Mouse (Mus musculus): ENCODE data around the gene Auts2. TPM values are rescaled to one million over a fixed set of nuclear protein-coding genes. Genes with fewer than 3 reads are reported as not detected.

The Auts2 gene
- polyA plus RNA-seq, 1 experiment from 2014 or later = 1.0 TPM

DNA sequence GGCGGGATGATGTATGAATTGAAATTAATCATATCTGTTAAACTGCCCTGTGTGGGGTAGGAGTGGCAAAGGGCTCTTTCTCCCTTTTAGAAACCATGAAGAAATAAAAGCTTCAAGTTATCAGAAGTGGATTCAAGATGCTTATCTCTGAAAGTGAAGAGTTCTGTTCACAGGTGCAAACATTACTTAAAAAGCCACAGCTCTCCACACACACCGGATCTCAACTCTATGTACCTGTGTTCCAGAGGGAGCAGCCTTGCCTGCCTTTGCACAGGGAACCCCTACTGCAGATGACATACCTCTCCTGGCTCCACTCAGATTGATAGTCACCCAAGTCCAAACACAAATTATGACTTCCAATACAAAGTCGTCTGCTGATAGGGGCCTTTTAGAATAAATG is 208.3 kb downstream of the Auts2 start:
- H3K4me3 ChIP-seq (ENCODE audit: low read depth, low read length) = no peak overlapping the region
- no peak overlapping the region for H3K4me2 ChIP-seq (ENCODE audit: low read depth, low read length)
- WGBS (ENCODE audit: insufficient replicate concordance) = 72% methylated on average over 3 of the region's 3 CpGs
- DNase-seq (no peak), ATAC-seq (no peak)
- TF ChIP-seq EP300 (IDR thresholded peaks at IDR 0.05; ENCODE audit: low read depth) (no peak), CTCF (IDR thresholded peaks at IDR 0.05; ENCODE audit: low read depth) (no peak)
- no peaks in the 10 kb centered on the region for H3K36me3 ChIP-seq (replicated peaks; ENCODE audit: insufficient read depth, low read length)
- no peaks in the 10 kb centered on the region for H3K27me3 ChIP-seq (ENCODE audit: insufficient read depth, low read length)
- no peaks in the 10 kb centered on the region for H3K9me3 ChIP-seq (ENCODE audit: low read length)
- no peak overlapping the region for H3K27ac ChIP-seq (ENCODE audit: low read depth)
- H3K4me1 ChIP-seq (ENCODE audit: insufficient read depth) = no peaks in the 10 kb centered on the region; the same call in 1 of the 2 replicates
- H3K9ac ChIP-seq (replicated peaks) = no peak overlapping the region

DNA sequence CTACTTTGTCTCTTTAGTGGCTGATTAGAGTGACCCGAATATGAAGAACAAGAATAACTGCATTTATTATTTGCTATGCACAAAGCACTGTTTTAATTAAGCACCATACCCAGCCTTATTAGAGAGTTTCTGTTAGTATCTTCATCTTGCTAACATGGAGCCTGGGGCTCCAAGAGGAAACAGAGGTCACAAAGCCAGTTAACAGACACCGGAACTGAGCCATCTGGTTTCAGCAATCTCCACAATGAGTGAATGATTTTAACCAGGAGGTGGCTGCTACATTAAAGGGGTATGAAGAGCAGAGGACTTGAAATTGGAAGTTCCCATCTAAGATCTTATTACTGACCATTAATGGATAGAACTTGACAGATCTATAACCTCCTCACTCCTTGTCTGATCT is 209.4 kb downstream of the Auts2 start:
- H3K9ac ChIP-seq (replicated peaks) = no peak overlapping the region
- TF ChIP-seq EP300 (IDR thresholded peaks at IDR 0.05; ENCODE audit: low read depth) (no peak), CTCF (IDR thresholded peaks at IDR 0.05; ENCODE audit: low read depth) (no peak)
- ATAC-seq (no peak), DNase-seq (no peak)
- H3K27me3 ChIP-seq (ENCODE audit: insufficient read depth, low read length) = no peaks in the 10 kb centered on the region
- H3K4me1 ChIP-seq (ENCODE audit: insufficient read depth) = peaks cover 3% of the 10 kb centered on the region; the same call in 1 of the 2 replicates
- H3K27ac ChIP-seq (ENCODE audit: low read depth) = no peak overlapping the region
- H3K4me2 ChIP-seq (ENCODE audit: low read depth, low read length) = no peak overlapping the region
- H3K36me3 ChIP-seq (replicated peaks; ENCODE audit: insufficient read depth, low read length) = no peaks in the 10 kb centered on the region
- WGBS (ENCODE audit: insufficient replicate concordance) = 76% methylated on average over 2 of the region's 2 CpGs
- H3K9me3 ChIP-seq (ENCODE audit: low read length) = no peaks in the 10 kb centered on the region
- H3K4me3 ChIP-seq (ENCODE audit: low read depth, low read length) = no peak overlapping the region

DNA sequence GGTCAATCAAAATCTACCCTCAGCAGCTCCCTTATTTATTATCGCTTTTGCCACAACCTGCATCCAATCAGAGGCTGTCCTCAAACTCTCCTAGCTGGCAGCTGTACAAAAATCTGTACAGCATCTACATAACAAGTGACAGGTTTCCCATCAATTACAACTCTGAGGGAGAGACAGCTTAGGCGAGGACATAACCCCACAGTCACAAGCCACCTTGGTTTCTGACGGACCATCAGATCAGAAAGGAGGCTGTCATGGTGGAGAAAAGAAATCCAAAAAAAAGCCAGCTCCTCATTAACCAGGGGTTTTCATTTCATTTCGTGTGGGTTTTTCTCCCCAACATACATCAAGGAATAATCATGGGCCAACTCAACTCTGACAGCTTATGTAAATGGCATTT is 210.6 kb downstream of the Auts2 start:
- no peak for DNase-seq
- Histone ChIP-seq H3K27ac (ENCODE audit: low read depth) (no peak overlapping the region), H3K4me3 (ENCODE audit: low read depth, low read length) (no peak overlapping the region), H3K36me3 (replicated peaks; ENCODE audit: insufficient read depth, low read length) (no peaks in the 10 kb centered on the region), H3K4me1 (ENCODE audit: insufficient read depth) (peaks cover 3% of the 10 kb centered on the region; the same call in 1 of the 2 replicates), H3K4me2 (ENCODE audit: low read depth, low read length) (no peak overlapping the region), H3K27me3 (ENCODE audit: insufficient read depth, low read length) (no peaks in the 10 kb centered on the region), H3K9ac (replicated peaks) (no peak overlapping the region), H3K9me3 (ENCODE audit: low read length) (no peaks in the 10 kb centered on the region)
- no peak for ATAC-seq
- TF ChIP-seq EP300 (IDR thresholded peaks at IDR 0.05; ENCODE audit: low read depth) = no peak
- TF ChIP-seq CTCF (IDR thresholded peaks at IDR 0.05; ENCODE audit: low read depth) = no peak
- WGBS (ENCODE audit: insufficient replicate concordance) = 78% methylated on average over 4 of the region's 4 CpGs

DNA sequence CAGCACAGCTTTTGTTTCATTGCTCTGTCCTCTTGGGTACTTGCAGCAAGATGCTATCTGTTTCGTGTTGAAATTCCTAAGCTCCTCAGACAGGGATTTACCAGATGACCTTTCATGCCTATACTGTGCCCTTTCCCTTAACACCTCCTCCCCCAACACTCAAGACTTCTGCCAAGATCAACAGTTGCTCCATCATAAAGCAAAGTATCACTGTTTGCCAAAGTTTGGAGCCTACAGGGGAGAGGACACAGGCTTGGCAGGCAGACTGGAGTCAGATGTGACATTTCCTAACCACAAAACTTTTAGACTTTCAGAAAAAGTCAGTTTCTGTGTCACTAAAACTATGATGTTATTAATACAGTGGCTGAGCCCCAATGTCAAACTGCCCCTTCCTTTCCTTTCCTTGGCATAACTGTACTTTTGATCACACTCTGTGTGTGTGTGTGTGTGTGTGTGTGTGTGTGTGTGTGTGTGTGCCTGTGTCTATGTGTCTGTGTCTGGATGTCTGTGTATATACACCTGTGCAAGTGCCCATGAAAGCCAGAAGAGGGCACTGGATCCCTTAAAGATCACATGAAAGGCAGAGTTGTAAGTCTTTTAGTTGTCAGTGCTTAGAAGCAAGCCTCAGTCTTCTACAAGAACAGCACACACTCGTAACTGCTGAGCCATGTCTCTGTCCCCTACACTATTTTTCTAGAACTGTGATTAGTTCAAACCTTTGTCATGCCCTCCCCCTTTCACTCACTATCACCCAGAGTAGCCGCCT is 213.8 kb downstream of the Auts2 start:
- DNase-seq = peak; percentile 44
- Histone ChIP-seq H3K9me3 (ENCODE audit: low read length) (no peaks in the 10 kb centered on the region), H3K27ac (ENCODE audit: low read depth) (no peak overlapping the region), H3K36me3 (replicated peaks; ENCODE audit: insufficient read depth, low read length) (no peaks in the 10 kb centered on the region), H3K4me3 (ENCODE audit: low read depth, low read length) (no peak overlapping the region), H3K27me3 (ENCODE audit: insufficient read depth, low read length) (no peaks in the 10 kb centered on the region), H3K4me1 (ENCODE audit: insufficient read depth) (peaks cover 3% of the 10 kb centered on the region; the same call in 1 of the 2 replicates), H3K4me2 (ENCODE audit: low read depth, low read length) (no peak overlapping the region), H3K9ac (replicated peaks) (no peak overlapping the region)
- TF ChIP-seq EP300 (IDR thresholded peaks at IDR 0.05; ENCODE audit: low read depth) (no peak), CTCF (IDR thresholded peaks at IDR 0.05; ENCODE audit: low read depth) (peak; percentile 28)
- ATAC-seq = peak; percentile 97
- WGBS (ENCODE audit: insufficient replicate concordance) = 62% methylated on average over 3 of the region's 3 CpGs

DNA sequence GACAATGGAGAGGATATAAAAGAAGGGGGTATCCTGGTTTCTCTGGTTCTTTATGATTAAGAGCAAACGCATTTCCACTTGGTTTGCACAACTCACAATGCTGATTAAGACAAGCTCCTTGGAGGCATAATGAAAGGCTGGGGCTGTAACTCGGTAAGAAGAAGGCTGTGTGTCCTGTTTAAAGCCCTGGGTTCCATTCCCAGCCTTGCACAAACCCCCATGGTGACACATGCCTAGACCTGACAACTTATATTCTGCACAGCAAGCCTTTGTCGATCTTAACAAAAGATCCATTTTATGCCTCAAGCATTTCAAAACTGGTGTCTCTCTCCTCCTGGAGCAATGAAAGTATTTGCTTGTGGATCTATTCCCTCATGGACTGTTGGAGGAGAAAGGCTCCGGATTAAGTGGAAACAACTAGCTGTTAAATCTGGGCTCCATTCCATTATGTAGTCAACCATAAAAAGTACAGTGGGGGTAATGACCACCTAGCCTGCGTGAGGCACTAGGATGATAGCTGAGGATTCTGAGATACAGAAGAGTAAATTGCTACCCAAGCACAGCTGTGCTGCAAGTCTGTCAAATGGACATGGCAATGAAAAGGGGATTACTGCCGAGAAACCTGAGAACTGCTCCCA is 218.8 kb downstream of the Auts2 start:
- ATAC-seq = no peak
- no peak overlapping the region for H3K4me2 ChIP-seq (ENCODE audit: low read depth, low read length)
- no peaks in the 10 kb centered on the region for H3K27me3 ChIP-seq (ENCODE audit: insufficient read depth, low read length)
- no peak for TF ChIP-seq CTCF (IDR thresholded peaks at IDR 0.05; ENCODE audit: low read depth)
- no peak for TF ChIP-seq EP300 (IDR thresholded peaks at IDR 0.05; ENCODE audit: low read depth)
- H3K36me3 ChIP-seq (replicated peaks; ENCODE audit: insufficient read depth, low read length) = no peaks in the 10 kb centered on the region
- DNase-seq = no peak
- no peak overlapping the region for H3K9ac ChIP-seq (replicated peaks)
- 76% methylated on average over 6 of the region's 6 CpGs for WGBS (ENCODE audit: insufficient replicate concordance)
- no peaks in the 10 kb centered on the region for H3K4me1 ChIP-seq (ENCODE audit: insufficient read depth)
- no peaks in the 10 kb centered on the region for H3K9me3 ChIP-seq (ENCODE audit: low read length)
- H3K4me3 ChIP-seq (ENCODE audit: low read depth, low read length) = no peak overlapping the region
- H3K27ac ChIP-seq (ENCODE audit: low read depth) = no peak overlapping the region

DNA sequence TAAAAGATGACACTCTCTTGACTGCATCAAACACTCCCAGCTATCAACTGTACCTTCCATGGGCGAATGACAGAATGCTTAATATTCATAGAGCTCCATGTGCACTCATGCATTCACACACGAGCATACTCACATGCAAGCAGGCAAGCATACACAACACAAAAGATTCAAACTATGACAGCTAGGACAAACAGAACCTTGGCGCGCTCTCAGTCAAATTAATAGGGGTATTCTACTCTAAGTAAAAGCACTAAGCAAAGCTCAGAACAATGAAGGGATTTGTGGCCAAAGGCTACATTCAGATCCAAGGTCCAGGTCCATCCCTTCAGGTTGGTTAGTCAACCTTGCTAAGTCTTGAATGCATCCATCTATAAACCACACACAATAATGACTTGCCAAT is 219.5 kb downstream of the Auts2 start:
- TF ChIP-seq EP300 (IDR thresholded peaks at IDR 0.05; ENCODE audit: low read depth) = no peak
- no peak for TF ChIP-seq CTCF (IDR thresholded peaks at IDR 0.05; ENCODE audit: low read depth)
- ATAC-seq = no peak
- no peaks in the 10 kb centered on the region for H3K9me3 ChIP-seq (ENCODE audit: low read length)
- no peaks in the 10 kb centered on the region for H3K4me1 ChIP-seq (ENCODE audit: insufficient read depth)
- H3K4me2 ChIP-seq (ENCODE audit: low read depth, low read length) = no peak overlapping the region
- H3K4me3 ChIP-seq (ENCODE audit: low read depth, low read length) = no peak overlapping the region
- H3K9ac ChIP-seq (replicated peaks) = no peak overlapping the region
- no peaks in the 10 kb centered on the region for H3K36me3 ChIP-seq (replicated peaks; ENCODE audit: insufficient read depth, low read length)
- H3K27me3 ChIP-seq (ENCODE audit: insufficient read depth, low read length) = no peaks in the 10 kb centered on the region
- no peak overlapping the region for H3K27ac ChIP-seq (ENCODE audit: low read depth)
- WGBS (ENCODE audit: insufficient replicate concordance) = 80% methylated on average over 4 of the region's 4 CpGs
- no peak for DNase-seq
